Mouse (Mus musculus) intestine, postnatal 0 days (tissue): ENCODE measurements around the gene Olfr690. TPM values are rescaled to one million over a fixed set of nuclear protein-coding genes. Genes with fewer than 3 reads are reported as not detected.

Experiments used
- ATAC-seq: fragments of 200-750 bp; cut with Nextera tagmentation; 2 replicates; pipeline ENCODE4 v1.8.0; 2017; ENCODE audit warnings: mild to moderate bottlenecking, moderate TSS enrichment, moderate library complexity
- H3K27ac ChIP-seq: fragments of 300-500 bp; sonication (generic); 2 replicates; pipeline ENCODE4 v1.5.1; 2014; ENCODE audit warnings: mild to moderate bottlenecking, low read depth, low read length, moderate library complexity
- H3K27me3 ChIP-seq: fragments of 300-500 bp; sonication (generic); replicated peaks from 2 replicates; pipeline ENCODE4 v1.6.1; 2014; ENCODE audit warnings: low read length, mixed read lengths; ENCODE audit not compliant: control insufficient read depth, insufficient read depth
- H3K36me3 ChIP-seq: fragments of 300-500 bp; sonication (generic); 2 replicates; pipeline ENCODE4 v1.6.1; 2014; ENCODE audit warnings: mild to moderate bottlenecking, moderate library complexity; ENCODE audit not compliant: control insufficient read depth, insufficient read depth
- H3K4me1 ChIP-seq: fragments of 300-500 bp; sonication (generic); replicated peaks from 2 replicates; pipeline ENCODE4 v1.6.1; 2014; ENCODE audit warnings: antibody characterized with exemption, low read length, mixed read lengths; ENCODE audit not compliant: control insufficient read depth, insufficient read depth
- H3K4me2 ChIP-seq: fragments of 300-500 bp; sonication (generic); replicated peaks from 2 replicates; pipeline ENCODE4 v1.6.1; 2014; ENCODE audit warnings: low read depth, mild to moderate bottlenecking, moderate library complexity
- H3K4me3 ChIP-seq: fragments of 300-500 bp; sonication (generic); 2 replicates; pipeline ENCODE4 v1.5.1; 2014; ENCODE audit warnings: low read depth, low read length
- H3K9ac ChIP-seq: fragments of 300-500 bp; sonication (generic); 2 replicates; pipeline ENCODE4 v1.6.1; 2014; ENCODE audit warnings: mild to moderate bottlenecking, low read depth, low read length
- H3K9me3 ChIP-seq: fragments of 300-500 bp; sonication (generic); 2 replicates; pipeline ENCODE4 v1.6.1; 2016; ENCODE audit warnings: mixed run types; ENCODE audit not compliant: control insufficient read depth
- CTCF ChIP-seq: sonication (generic); IDR thresholded peaks from 2 replicates; pipeline ENCODE4 v1.5.1; 2016; ENCODE audit warnings: low read depth, mild to moderate bottlenecking, control low read depth, antibody characterized with exemption, moderate library complexity
- WGBS: fragments of 180-500 bp; shearing (Covaris S2); extraction: QIAGEN DNeasy Blood & Tissue Kit; methylation state at CpG from one replicate; pipeline ENCODE4 v1.1.7; 2014; 5-methylcytosine and 5-hydroxymethylcytosine counted together
- polyA plus RNA-seq: library from polyadenylated mRNA; unstranded; fragments of >200 nt; fragmentation: Nextera tagmentation; extraction: Ambion mirVana; gene quantifications from 2 replicates; pipeline ENCODE4 v1.2.1, GENCODE M21; 2015

Gene Olfr690
- polyA plus RNA-seq, 1 experiment from 2014 or later = not detected

DNA sequence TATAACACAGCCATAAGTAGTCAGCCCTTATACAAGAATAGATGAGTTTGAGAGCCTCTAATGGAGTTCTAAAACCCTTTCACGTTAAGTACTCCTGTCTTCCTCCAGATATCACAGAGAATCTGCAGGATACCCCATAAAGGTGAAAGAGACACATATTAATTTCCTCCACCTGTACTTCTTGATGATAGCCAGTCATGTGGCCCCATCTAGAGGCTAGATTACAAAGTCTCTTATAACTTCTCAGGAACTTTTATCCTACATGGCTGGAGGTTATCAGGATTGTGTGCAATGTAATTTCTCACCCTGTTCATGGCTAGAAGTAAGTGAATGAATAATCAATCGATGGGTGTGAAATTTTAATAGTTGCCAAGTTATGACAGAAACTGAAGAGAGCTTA is 8.6 kb downstream of the Olfr690 start:
- Histone ChIP-seq H3K9ac (no peak overlapping the region), H3K4me1 (no peaks in the 10 kb centered on the region), H3K4me3 (no peak overlapping the region), H3K4me2 (no peak overlapping the region), H3K9me3 (no peaks in the 10 kb centered on the region), H3K27me3 (no peaks in the 10 kb centered on the region), H3K36me3 (no peaks in the 10 kb centered on the region), H3K27ac (no peak overlapping the region)
- ATAC-seq = no peak
- TF ChIP-seq CTCF = no peak
- 66% methylated on average over 2 of the region's 2 CpGs for WGBS

DNA sequence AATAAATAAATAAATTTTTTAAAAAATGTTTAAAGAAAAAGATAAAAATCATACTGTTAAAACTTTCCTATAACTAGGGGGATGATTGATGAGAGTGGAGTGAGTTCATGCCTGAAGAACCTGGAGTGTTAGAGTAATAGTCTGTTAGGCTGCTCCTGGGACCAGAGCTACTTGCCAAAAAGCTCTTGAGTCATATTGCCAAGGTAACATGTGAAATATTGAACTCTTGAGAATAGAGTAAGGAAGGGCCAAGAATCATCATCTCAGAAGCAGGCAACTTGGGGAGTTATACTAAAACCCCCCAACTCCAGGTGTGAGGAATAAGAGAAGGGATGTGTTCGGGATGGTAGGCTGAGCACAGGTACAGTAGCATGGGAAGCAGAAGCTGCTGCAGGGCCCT is 23.0 kb downstream of the Olfr690 start, which contains the start of gene Olfr689:
Gene Olfr689 (plus strand): TSS at position 301 of the 400 bp plus-strand sequence.
- H3K27me3 ChIP-seq = no peaks in the 10 kb centered on the region
- H3K36me3 ChIP-seq = no peaks in the 10 kb centered on the region
- H3K27ac ChIP-seq = no peak within 1 kb of the TSS
- H3K4me3 ChIP-seq = no peak within 1 kb of the TSS
- 82% methylated on average over 1 of the region's 1 CpGs for WGBS
- TF ChIP-seq CTCF = no peak
- no peak for ATAC-seq
- H3K4me1 ChIP-seq = no peaks in the 10 kb centered on the region
- no peaks in the 10 kb centered on the region for H3K9me3 ChIP-seq
- no peak within 1 kb of the TSS for H3K4me2 ChIP-seq
- H3K9ac ChIP-seq = no peak within 1 kb of the TSS

GRCm38 (mm10) chr7:105290051-105290450 is 43.9 kb downstream of the Olfr690 start:
- no peak overlapping the region for H3K27ac ChIP-seq
- no peak for TF ChIP-seq CTCF
- no peak for ATAC-seq

DNA sequence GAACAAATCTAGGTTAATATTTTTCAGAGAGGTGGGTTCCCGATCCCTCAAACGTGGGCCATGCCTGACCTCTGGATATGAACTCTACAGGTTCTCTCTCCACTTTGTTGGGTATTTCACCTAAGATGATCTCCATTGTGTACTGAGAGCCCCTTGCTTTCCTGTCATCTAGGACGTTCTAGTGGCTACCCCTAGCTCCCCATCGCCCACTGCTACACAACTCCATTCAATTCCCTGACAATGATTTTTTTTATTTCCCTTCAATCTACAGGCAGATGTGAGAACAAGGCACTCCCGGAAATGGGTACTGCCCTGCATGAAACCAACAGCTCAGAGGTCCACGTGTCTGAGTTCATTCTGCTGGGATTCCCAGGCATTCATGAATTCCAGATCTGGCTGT is 46.1 kb downstream of the Olfr690 start, which contains the start of gene Olfr688:
Gene Olfr688 (plus strand): TSS at position 301 of the 400 bp plus-strand sequence.
- no peak for ATAC-seq
- no peaks in the 10 kb centered on the region for H3K27me3 ChIP-seq
- WGBS = 72% methylated on average over 6 of the region's 6 CpGs
- no peak for TF ChIP-seq CTCF
- no peak within 1 kb of the TSS for H3K4me3 ChIP-seq
- H3K36me3 ChIP-seq = no peaks in the 10 kb centered on the region
- H3K9me3 ChIP-seq = no peaks in the 10 kb centered on the region
- no peak within 1 kb of the TSS for H3K4me2 ChIP-seq
- H3K9ac ChIP-seq = no peak within 1 kb of the TSS
- H3K4me1 ChIP-seq = no peaks in the 10 kb centered on the region
- no peak within 1 kb of the TSS for H3K27ac ChIP-seq

More at GRCm38 (mm10) chr7:105290051-105290450, 43.9 kb downstream of the Olfr690 start:
- H3K4me1 ChIP-seq = no peaks in the 10 kb centered on the region
- no peak overlapping the region for H3K4me3 ChIP-seq
- H3K36me3 ChIP-seq = no peaks in the 10 kb centered on the region
- no peaks in the 10 kb centered on the region for H3K27me3 ChIP-seq
- no peak overlapping the region for H3K4me2 ChIP-seq
- H3K9ac ChIP-seq = no peak overlapping the region
- no peaks in the 10 kb centered on the region for H3K9me3 ChIP-seq

Other genes with a start within 250 kb of the Olfr690 start
- not detected in 2 replicates for gene Olfr680-ps1, start 241.3 kb downstream of the Olfr690 start, polyA plus RNA-seq
- not detected in 2 replicates for gene Olfr681, start 217.3 kb downstream of the Olfr690 start, polyA plus RNA-seq
- gene Olfr683, start 187.1 kb downstream of the Olfr690 start, polyA plus RNA-seq = not detected in 2 replicates
- not detected in 2 replicates for gene Olfr684, start 170.5 kb downstream of the Olfr690 start, polyA plus RNA-seq
- gene Olfr685, start 148.1 kb downstream of the Olfr690 start, polyA plus RNA-seq = not detected in 2 replicates
- not detected in 2 replicates for gene Olfr686, start 126.6 kb downstream of the Olfr690 start, polyA plus RNA-seq
- not detected in 2 replicates for gene Olfr688, start 46.0 kb downstream of the Olfr690 start, polyA plus RNA-seq
- not detected in 2 replicates for gene Olfr689, start 22.9 kb downstream of the Olfr690 start, polyA plus RNA-seq
- not detected in 2 replicates for gene Olfr691, start 8.2 kb upstream of the Olfr690 start, polyA plus RNA-seq
- not detected in 2 replicates for gene Olfr692, start 34.1 kb upstream of the Olfr690 start, polyA plus RNA-seq
- gene Gm5901, start 40.9 kb upstream of the Olfr690 start, polyA plus RNA-seq = not detected in 2 replicates
- 30.5 and 36.9 TPM in 2 replicates for gene Fam160a2, start 66.0 kb upstream of the Olfr690 start, polyA plus RNA-seq
- gene Cnga4, start 70.5 kb upstream of the Olfr690 start, polyA plus RNA-seq = not detected in 2 replicates
- 0.09 and 0.17 TPM in 2 replicates for gene Cckbr, start 91.6 kb upstream of the Olfr690 start, polyA plus RNA-seq
- gene Cavin3, start 148.2 kb upstream of the Olfr690 start, polyA plus RNA-seq = 79.9 and 80.1 TPM in 2 replicates
- 22.4 and 25.4 TPM in 2 replicates for gene Smpd1, start 220.3 kb upstream of the Olfr690 start, polyA plus RNA-seq
- gene Apbb1, start 247.5 kb upstream of the Olfr690 start, polyA plus RNA-seq = 13.5 and 14.0 TPM in 2 replicates